ENCODE assay signal across 10 mouse cellular contexts in the genomic region with DNA sequence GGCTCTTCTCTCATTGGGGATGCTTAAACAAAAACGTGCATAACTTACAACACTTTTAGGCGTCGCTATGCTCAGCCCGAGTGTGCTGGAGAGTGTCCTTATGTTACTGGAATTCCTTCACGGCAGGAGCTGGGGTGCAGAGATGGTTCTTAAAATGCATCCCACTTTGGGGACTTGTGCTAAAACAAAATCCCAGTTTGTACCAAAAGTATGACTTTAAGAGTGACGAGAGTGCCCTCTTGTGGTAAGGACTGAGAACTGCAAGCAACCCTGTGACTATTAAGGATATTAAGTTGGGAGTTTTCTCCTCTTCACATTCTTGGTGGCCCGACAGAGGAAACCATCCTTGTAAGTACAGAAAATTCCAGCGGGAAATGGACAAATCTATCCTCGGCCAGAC.
A peak's percentile ranks its signal among the peaks of the same experiment; 100 is the strongest.
DNase-seq lines count a peak whose midpoint lies in the region; ATAC-seq lines count a peak whose summit lies in the region.
"Had no signal": no experiment of that assay in that cellular context is flagged by ENCODE, and none has a peak within 500 bp of the region (broad histone marks: within the 10 kb centered on the region; RNA-seq: fewer than 3 reads in every experiment).

No protein-coding gene starts in this region.

- 0 out of 2 replicates have a peak, but pooled peaks cover 2% of the 10 kb centered on the region for H3K36me3 ChIP-seq in kidney, embryonic 14.5 days (ENCODE audit: control insufficient read depth, insufficient read depth, low read length)
- no peaks in the 10 kb centered on the region for H3K36me3 ChIP-seq in midbrain, embryonic 15.5 days (replicated peaks)
- H3K36me3 ChIP-seq: embryonic facial prominence, embryonic 15.5 days; midbrain, embryonic 12.5 days had no signal

- H3K27ac ChIP-seq in kidney, embryonic 14.5 days (ENCODE audit: low read depth, low read length): no peak overlapping the region
- H3K27ac ChIP-seq in midbrain, embryonic 15.5 days: no peak overlapping the region
- H3K27ac ChIP-seq: embryonic facial prominence, embryonic 15.5 days; midbrain, embryonic 12.5 days had no signal

- H3K4me3 ChIP-seq in kidney, embryonic 14.5 days (ENCODE audit: low read length): no peak overlapping the region
- H3K4me3 ChIP-seq in midbrain, embryonic 15.5 days: no peak overlapping the region
- H3K4me3 ChIP-seq: embryonic facial prominence, embryonic 15.5 days; midbrain, embryonic 12.5 days had no signal

- 29% methylated on average over 9 of the region's 9 CpGs for WGBS in kidney, embryonic 14.5 days
- WGBS in midbrain, embryonic 15.5 days: 25% methylated on average over 9 of the region's 9 CpGs

- ATAC-seq in kidney, embryonic 14.5 days (ENCODE audit: low FRiP score, low TSS enrichment): no peak
- 0 out of 2 replicates have a peak, but pooled peaks have one; percentile 20 for ATAC-seq in midbrain, embryonic 15.5 days (replicated peaks)

- H3K4me1 ChIP-seq in kidney, embryonic 14.5 days (ENCODE audit: control insufficient read depth, insufficient read depth, low read length): peaks cover 14% of the 10 kb centered on the region
- peaks cover 19% of the 10 kb centered on the region for H3K4me1 ChIP-seq in midbrain, embryonic 15.5 days

- peak; percentile 66 for DNase-seq in kidney, adult 18-20 months
- DNase-seq in adrenal gland, adult 2 months: peak; percentile 33
- DNase-seq in embryo, embryonic 11 days: peak; percentile 84
- peak; percentile 43 to 62 for DNase-seq in heart, postnatal 36 days
- peak; percentile 66 to 74 for DNase-seq in left cerebral cortex, adult 18-20 months (ENCODE audit: low spot score in 2 of 2)
- DNase-seq in thymus, postnatal 0 days (ENCODE audit: low spot score): peak; percentile 56

- H3K9me3 ChIP-seq in kidney, embryonic 14.5 days (ENCODE audit: control insufficient read depth, low read length): no peaks in the 10 kb centered on the region
- H3K9me3 ChIP-seq in midbrain, embryonic 15.5 days: no peaks in the 10 kb centered on the region
- H3K9me3 ChIP-seq: embryonic facial prominence, embryonic 15.5 days; midbrain, embryonic 12.5 days had no signal

- H3K9ac ChIP-seq in kidney, embryonic 14.5 days (ENCODE audit: low read depth, low read length): no peak overlapping the region
- no peak overlapping the region for H3K9ac ChIP-seq in midbrain, embryonic 15.5 days
- H3K9ac ChIP-seq: embryonic facial prominence, embryonic 15.5 days; midbrain, embryonic 12.5 days had no signal

- H3K4me2 ChIP-seq in kidney, embryonic 14.5 days (replicated peaks; ENCODE audit: low read depth, low read length): no peak overlapping the region
- H3K4me2 ChIP-seq in midbrain, embryonic 15.5 days: no peak overlapping the region
- H3K4me2 ChIP-seq: embryonic facial prominence, embryonic 15.5 days; midbrain, embryonic 12.5 days had no signal

- H3K27me3 ChIP-seq in kidney, embryonic 14.5 days (ENCODE audit: control insufficient read depth, insufficient read depth, low read length): no peaks in the 10 kb centered on the region
- no peaks in the 10 kb centered on the region for H3K27me3 ChIP-seq in midbrain, embryonic 15.5 days (replicated peaks)
- H3K27me3 ChIP-seq: embryonic facial prominence, embryonic 15.5 days; midbrain, embryonic 12.5 days had no signal

- intact Hi-C loops in heart, postnatal 36 days (cut with DNase I): loop anchor here (2.0 kb wide), 1 partner anchor 872 kb away; no protein-coding TSS in a partner anchor

Comparison
In these comparisons a context has a peak if more than half of its experiments do, and no peak if none do; other contexts are left out.
1. DNase-seq: peak in every context shown above with its lines; median percentile 84 in embryo, embryonic 11 days; 70 in left cerebral cortex, adult 18-20 months; 66 in kidney, adult 18-20 months; 56 in thymus, postnatal 0 days; 52 in heart, postnatal 36 days; 33 in adrenal gland, adult 2 months.